Mouse (Mus musculus) cerebellum, adult 9-11 months (tissue): ENCODE data around the gene Myl7.
"Not testable (repeated sequence)": the region's sequence is repeated elsewhere in the genome, so short reads cannot be mapped to it uniquely, and the experiment has no call there.

Experiments
- DNase-seq: peaks from one replicate; pipeline ENCODE4 v3.0.0; 2022

Myl7 gene

DNA sequence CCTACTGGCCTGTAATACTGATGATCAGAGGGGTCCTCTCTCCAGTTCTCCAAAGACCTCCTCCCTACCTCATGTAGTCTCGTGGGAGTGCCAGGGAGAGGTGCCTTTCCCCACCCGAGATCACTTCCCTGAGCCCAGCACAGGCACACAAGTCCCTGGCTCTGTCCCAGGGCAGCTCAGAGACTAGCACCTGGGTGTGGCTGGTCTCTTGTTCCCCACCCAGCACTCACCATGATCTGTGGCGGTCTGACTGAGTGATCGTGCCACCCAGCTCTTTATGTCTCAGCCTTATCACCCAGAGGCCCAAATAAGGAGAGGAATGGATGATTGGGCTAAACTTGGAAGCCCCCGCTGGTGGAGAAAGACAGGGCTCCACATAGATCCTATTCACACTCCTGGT, at the start of gene Myl7:
Myl7 (minus strand) TSS at position 252 of the 400 bp plus-strand sequence.
- DNase-seq, result no peak

DNA sequence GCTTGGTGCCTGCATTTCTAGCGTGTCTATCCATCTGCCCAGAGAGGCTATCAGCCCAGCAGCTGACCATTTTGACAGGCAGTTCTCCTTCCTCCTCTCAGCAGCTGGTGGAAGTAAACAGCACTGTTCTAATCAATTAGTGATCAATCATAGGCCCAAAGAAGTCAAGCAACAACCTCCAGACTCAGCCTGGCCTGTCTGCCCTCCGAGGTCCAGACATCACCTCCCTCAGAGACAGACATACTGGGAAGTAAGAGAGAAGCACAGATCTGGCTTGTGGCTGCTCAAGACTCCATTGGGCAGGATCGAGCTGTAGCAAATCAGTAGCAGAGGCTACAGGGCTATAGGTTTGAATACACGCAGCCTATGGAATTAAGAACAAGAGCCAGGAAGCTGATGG, 49.2 kb upstream of the Myl7 start:
- DNase-seq, result no peak

DNA sequence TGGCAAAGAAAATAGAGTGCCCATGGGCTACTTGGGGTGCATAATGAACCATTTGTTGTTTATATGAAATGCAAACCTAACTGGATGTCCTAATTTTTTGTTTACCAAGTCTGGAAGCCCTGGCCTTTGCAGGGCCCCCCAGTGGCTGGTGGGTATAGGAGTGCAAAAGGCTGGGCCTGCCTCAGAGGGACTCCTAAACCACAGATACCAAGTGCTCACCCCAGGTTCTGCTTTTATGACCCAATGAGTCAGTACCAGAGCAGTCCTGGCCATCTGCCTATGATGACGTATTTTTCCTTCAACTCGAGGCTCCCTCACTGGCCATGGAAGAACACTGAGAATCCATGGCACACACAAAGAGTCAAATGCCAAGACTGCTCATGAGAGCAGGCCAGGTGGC, 46.5 kb upstream of the Myl7 start:
- DNase-seq, result no peak

DNA sequence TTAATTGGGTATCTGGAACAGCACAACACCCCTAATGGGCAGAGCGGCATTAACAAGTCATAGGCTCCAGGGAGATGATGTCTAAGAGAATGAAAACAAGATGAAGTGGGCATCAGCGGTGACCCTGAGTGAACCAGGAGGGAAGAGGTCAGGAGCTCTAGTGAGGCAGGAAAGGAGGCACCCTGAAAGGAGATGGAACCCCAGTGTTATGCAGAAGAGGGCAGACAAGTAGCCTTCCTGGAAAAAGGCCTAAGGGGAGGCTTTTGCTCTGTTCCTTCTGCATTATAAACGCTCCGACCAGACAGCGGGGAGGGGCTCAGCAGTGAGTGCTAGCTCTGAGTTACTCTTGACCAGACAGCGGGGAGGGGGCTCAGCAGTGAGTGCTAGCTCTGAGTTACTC, 44.4 kb upstream of the Myl7 start:
- no peak for DNase-seq

DNA sequence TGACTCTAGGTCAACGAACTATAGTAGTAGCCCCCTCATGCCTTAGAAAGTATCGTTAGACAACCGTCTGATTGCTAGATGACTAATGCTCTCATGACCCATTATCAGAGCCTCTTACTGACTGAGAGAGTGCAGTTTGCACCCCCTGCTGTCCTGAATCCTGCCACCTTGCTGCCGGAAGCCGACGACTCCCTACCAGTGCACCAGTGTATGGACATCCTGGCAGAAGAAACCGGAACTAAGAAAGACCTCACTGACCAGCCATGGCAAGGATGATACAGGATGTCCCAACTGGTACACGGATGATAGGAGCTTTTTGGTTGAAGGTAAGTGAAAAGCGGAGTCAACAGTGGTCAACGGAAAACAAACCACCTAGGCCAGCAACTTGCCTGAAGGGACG, 35.9 kb upstream of the Myl7 start:
- DNase-seq, result not testable (repeated sequence)

DNA sequence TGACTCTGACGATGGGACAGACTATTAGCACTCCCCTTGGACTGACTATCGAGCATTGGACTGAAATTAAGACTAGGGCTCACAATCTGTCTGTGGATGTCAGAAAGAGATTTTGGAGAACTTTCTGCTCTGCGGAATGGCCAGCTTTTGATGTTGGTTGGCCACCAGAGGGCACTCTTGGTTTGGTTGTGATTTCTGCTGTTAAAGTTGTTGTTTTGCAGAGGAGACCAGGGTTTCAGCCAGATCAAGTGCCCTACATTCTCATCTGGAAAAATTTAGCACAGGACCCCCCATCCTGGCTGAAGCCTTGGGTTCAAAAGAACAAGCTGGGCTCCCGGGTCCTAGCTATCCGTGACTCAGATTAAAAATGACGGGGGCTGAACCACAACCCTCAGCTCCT, 33.4 kb upstream of the Myl7 start:
- DNase-seq, result not testable (repeated sequence)

DNA sequence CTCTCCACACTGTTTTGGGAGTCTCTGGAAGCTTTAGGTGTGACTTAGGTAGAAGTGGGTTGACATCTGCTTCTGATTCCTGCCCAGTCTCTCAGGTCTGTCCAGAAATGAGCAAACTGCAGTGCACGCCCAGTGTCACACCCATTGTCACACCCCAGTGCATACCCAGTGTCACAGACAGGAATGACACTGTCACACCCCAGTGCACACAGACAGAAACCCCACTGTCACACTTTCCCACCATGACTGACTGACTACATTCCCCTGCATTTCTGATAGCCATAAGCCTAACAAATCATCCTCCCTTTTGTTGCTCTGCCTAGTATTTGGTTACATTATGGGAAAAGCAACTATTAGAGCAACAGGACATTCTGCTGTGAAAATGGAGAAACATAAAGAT, 32.0 kb upstream of the Myl7 start:
- no peak for DNase-seq

DNA sequence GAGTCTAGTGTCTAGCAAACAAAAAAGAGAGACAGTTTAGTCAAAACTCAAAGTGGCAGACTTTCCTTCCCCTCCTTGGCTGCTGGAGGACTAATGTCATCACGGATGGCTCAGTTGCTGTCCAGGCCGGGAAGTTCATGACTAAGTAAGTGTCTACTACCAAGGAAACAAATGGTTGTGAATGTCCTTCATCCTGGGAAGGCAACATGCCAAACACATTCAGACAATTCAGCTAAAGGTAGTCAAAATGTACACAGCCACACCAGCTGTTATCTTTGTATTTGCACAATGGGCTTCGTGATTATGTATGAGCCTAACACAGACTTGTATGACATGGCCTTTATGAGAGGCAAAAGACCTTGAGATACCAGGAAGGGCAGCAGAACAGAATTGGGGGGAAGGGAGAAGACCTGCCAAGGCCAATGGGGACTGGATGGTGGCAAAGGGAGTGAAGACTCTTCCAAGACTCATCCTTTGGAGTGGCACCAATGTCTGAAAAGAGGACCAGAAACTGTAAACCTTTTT, 28.2 kb upstream of the Myl7 start:
- DNase-seq, result no peak

DNA sequence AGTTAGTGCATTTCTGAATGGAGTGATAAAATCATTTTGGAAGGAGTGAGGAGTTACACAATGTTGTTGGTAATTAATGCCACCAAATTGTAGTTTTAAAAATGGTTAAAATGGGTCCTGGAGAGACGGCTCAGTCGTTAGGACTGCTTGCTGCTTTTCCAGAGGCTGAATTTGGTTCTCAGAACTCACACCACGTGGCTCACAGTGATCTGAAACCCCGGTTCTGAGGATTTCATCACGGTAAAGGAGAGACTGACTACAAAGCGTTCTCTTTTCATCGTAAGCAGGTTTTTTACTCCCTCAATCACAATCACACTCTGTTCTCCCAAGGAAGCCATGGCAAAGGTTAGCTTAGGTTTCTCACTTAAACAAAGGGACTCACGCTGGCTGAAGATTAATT, 26.1 kb upstream of the Myl7 start:
- no peak for DNase-seq

DNA sequence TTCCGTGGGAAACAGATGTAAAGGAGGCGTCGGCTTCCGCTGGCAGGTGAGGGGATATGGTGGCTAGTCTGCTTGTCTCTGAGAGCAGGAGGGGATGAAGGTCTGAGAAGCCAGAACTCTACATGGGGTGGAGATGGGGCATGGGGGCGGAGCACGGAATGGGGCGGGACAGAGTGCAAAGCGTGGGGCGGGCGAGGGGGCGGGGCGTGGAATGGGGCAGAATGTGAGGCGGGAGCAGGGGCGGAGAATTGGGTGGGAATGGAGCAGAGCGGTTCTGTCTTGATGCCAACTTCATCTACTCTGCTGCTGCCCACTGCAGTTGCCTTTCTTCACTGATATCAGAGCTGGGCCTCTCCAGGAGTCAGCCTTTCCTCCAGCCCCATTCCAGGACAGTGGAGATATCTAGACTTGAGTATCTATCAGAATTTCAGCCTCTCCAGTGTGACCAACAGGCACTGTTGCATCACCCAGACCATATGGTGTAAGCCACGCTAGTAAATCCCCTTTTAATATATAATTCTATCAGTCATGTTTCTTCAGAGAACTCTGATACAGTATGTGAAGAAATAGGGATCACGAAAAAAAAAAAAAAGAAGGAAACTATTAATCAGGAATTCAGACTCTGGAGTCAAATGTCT, 21.9 kb upstream of the Myl7 start:
- no peak for DNase-seq

DNA sequence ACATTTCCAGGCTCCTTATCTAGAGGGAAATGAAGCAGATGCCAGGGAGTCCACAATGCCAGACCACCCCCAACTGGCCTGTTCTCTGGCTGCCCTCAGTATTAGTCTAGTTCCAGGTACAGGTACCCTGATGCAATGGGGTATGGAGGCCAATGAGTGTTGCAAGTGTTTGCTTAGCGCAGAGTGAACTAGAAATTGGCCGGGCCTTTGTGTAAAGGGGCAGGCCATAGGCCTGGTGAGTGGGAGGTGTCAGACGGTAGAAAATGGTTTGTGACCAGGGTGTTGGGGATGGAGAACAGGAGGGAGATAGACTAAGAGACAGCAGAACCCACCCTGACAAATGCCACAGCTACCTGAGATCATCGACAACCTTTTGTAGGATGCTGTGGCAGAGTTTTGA, 21.0 kb upstream of the Myl7 start:
- no peak for DNase-seq

DNA sequence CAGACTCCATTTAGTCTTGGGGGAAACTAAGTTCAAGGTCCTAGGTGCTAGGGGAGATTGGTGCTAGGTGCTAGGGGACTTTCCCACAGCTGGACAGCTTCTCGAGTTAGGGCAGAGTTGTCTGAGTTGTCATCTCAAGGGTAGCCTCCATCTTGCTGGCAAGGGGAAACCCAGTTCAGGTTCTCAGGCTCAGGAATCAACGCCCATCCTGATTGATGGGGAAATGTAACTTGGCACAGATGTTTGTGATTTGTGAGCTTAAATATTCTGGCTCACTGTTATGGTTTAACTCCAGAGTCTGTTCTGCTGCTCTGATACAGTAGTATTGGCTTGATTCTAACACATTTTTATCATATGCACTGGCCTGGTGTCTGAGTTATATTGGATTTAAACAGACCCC, 19.5 kb upstream of the Myl7 start:
- DNase-seq, result no peak

DNA sequence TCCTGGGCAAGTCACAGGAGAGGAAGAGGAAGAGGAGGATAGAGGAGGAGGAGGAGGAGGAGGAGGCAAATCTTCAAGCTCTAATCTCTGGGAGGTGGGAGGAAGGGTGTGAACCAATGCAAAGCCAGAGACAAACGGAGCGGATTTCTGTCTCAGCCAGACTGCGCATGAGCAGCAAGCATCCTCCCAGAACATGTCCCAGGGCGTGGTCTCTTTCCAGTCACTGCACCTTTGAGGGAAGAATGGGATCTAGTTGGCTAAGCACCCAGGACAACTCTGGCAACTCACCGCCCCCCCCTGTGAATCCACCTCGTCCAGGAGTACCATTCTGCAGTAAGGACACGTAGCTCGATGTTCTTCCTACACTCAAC, 17.6 kb upstream of the Myl7 start:
- DNase-seq, result peak; percentile 74

DNA sequence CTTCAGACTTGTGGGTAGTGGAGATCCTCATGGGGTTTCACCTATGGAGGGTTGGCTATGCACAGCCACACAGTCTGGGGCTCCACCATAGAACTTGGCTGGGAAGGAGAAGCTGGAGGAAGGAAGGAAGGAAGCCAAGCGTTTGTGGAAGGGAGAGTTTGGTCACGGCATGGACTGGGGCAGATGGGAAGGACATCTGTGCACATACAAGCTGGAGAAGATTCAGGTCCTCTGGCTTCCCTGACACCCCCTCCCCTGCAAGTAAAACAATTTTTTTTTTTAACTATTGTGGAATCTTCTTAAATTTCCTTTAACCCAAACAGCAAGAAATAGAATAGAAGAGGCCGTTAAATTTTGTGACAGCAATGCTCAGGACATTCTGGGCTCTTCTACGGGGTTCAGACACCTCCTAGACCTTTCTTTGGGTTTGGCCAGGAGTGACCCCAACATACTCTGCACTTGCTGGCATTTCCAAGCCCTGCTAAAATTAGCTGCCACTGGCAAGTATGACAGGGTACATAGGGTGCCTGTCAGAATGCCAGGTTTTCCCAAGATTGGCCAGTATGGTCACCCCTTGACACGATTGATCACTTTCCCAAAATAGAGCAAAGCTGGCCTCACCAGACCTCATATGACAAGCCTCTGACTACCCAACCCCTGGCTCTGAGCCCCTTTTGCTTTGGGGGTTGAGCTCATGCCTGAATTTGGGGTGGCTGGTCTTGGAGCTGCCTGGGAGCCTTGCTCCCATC, 17.0 kb upstream of the Myl7 start:
- peak; percentile 62 for DNase-seq

DNA sequence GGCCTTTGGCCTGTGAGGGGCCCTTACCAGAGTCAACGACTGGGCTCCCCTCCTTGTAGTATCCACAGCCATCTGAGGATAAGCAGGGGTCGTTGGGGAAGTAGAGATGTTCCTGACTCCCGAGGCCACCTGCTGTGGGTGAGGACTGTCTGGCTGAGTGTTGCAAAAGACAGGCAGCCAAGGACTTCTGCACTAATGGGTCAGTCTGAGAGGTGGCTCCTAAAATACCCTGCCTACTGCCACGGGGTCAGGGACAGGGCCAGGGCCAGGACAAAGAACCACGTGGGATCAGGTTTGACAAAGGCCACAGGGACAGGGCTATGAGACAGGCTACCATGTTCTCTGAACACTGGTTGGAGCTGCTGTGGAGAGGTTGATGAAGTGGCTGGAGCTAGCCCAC, 16.4 kb upstream of the Myl7 start:
- peak; percentile 24 for DNase-seq

DNA sequence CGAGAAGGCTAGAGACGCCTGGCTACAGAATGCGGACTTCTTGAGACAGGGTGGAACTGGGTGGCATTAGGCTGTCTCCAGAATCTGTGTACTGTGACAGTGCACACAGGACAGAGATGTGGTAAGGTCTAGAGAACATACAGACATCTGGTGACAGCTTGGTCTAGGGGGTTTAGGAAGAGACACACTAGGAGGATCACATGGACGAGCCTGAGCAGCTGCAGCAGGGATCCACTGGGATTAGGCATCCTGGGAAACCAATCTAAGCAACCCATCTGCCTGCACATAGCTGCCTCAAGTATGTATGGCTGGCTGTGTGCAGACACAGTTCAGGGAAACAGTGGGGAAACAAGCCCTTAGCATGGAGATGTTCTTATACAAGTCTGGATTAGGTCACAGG, 15.4 kb upstream of the Myl7 start:
- DNase-seq, result no peak

DNA sequence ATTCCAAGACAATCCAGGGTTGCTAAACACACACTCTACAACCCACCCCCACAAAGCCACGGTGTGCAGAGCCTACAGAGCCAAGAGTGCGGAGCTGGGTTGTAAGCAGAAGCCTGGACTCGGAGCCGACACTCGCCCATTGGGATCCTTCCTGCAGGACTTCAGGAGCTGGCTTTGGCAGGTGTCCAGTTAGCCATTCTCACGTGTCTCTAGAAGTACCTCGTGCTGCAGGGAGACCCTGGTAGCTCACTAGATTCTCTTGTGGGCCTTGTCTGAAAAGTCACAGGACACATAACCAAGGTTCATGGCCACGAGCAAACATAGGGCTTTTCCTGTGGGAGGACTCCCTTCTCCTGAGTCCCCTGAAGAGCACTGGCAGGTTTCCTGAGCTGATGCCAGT, 14.7 kb upstream of the Myl7 start:
- peak; percentile 47 for DNase-seq

DNA sequence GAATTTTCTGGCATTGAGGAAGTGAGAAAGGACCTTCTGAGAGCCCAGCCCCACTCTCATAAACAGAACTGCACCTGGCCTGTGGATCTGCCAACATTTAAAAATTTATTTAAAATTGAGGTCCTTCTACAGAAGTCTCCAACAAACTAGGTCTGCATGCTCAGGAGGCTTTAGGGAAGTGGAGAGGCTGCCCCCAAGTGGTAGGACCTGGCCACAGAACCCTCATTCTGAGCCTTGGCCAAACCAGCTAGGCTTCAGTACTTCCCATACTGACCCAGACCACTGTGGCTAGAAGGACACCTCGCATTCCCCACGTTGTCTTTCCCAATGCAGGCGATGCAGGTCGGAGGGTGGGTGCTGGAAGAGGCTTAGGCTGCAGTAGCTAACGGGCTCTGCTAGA, 14.1 kb upstream of the Myl7 start:
- peak; percentile 80 for DNase-seq

DNA sequence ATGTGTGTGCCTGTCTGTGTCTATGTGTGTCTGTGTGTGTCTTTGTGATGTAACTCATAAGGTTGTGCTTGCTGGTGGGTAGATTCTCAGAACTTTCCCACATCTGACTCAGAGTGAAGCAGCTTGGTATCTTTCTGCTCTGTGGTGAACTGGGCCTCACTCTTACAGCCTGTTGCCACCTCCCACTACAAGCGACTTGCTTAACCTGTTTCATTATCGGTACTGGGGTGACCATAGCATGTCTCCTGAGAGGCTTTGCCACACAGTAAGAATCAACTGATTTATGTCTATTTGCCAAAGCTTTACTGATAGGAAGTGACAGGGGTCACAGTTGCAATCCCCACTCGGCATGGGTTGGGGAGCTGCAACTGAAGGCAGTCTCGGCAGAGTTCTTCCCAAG, 10.1 kb upstream of the Myl7 start:
- no peak for DNase-seq

DNA sequence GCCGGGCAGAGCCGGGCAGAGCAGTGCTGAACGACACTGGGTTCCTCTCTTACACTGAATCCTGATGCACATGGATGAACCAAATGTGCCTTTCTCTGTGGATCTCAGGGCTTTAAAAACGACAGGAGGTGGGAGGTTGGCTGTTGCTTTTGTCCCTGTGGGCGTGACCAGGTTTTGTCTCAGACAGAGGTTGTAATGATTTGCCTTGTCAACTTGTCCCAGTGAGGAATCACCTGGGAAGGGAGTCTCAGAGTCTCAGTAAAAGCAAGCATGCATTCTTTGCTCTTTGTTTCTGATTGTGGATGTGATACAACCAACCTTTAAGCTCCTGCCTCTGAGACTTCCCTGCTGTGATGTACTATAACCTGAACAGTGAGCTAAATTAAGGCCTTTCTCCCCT, 8.5 kb upstream of the Myl7 start:
- DNase-seq, result no peak

DNA sequence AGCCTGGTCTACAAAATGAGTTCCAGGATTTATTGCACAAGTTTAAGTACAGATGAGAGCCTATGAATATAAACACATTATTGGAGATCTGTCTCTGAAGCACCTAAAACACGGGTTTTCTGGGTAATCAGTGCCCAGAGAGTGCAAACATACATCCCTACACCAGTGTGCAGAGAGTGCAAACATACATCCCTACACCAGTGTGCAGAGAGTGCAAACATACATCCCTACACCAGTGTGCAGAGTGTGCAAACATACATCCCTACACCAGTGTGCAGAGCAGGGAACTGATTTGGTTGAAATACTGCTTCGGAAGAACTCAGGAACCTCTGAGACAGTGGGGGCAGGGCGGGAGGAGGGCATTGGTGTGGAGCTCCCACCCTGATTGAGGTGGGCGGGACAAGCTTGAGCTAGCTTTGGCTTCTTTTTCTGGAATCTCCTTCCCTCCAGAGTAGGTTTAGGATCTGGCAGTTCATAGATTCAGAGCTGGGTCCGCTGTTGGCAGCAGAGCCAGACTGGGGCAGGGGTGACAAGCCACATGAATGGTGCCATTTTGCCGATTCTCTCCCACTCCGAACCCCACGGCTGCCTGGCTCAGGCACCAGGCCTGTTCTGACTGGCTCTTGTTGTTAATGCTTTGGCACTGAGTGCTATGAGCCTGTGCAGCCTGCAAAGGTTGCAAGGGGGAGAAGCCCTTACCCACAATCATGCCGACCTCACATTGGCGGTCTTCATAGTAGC, 7.4 kb upstream of the Myl7 start:
- no peak for DNase-seq

DNA sequence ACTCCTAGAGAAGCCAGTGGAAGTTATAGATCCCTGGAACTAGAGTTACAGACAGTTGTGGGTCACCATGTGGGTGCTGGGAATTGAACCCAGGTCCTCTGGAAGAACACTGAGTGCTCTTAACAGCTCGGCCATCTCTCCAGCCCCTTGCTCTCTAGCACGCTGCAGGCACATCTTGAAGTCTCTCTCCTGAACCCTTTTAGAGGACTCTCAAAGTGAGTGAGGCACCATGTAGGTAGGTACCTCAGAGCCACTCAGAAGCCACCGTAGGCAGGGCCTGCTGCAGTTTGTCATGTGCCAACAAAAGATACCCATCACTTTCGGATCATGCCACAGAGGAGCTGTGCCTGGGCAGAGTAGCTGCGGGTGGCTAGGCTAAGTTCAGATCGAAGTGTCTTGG, 6.3 kb upstream of the Myl7 start:
- no peak for DNase-seq

DNA sequence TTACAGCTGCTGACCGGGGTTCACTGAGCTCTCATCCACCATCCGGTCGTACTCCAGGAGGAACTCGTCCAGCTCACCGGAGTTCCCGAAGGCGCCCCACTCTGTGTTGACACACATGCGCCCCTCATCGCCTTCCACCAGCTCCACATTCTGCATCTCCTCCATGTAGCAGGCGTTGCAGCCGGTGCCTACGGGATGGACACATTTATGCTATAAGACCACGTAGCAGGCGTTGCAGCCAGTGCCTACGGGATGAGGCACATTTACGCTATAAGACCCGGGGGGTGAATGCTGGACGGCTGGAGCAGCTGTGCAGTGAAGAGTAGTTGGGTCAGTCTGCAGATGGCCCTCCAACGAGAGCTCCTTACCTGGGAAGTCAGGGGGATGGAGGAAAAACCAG, 5.8 kb upstream of the Myl7 start:
- no peak for DNase-seq

DNA sequence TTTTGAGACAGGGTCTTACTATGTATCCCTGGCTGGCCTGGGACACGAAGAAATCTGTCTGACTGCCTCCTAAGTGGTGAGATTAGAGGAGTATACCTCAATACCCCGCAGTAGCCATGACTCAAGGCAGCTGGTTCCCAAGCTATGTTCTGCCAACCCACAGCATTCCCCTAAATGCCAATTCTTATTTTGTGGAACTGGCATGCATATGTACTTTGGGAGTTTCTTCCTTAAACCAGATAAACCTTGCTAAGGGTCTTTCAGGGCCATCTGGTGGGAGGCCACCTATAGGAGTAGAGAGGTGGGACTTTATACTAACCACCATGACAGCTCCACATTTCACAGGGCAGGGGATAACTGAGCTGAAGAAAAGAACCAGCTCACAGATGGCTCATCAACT, 5.3 kb upstream of the Myl7 start:
- DNase-seq, result no peak
